Mouse (Mus musculus) lung, postnatal 10 days (tissue): ENCODE measurements around the gene Gnb1.
A peak's percentile ranks its signal among the peaks of the same experiment; 100 is the strongest.

Experiments
- DNase-seq: peaks from one replicate; pipeline ENCODE4 v3.0.0; 2021

Gnb1 gene

DNA sequence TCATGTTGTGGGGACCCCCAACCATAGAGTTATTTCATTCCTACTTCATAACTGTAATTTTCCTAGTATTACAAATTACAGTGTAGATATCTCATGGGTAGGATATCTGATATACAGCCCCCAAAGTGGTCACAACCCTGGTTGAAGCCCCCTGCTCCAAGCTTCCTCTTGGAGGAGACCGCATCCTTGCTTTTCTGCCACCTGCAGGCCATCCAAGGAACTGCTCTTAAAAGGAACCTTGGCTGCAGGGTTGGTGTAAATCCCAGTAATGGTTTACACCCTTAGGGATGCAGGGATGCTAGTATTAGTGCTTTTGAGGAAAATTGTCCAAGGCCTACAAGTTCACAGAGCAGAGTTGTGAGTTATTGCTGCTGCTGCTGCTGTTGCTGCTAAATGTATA lies 89.3 kb downstream of the Gnb1 start:
- DNase-seq, result peak; percentile 66

DNA sequence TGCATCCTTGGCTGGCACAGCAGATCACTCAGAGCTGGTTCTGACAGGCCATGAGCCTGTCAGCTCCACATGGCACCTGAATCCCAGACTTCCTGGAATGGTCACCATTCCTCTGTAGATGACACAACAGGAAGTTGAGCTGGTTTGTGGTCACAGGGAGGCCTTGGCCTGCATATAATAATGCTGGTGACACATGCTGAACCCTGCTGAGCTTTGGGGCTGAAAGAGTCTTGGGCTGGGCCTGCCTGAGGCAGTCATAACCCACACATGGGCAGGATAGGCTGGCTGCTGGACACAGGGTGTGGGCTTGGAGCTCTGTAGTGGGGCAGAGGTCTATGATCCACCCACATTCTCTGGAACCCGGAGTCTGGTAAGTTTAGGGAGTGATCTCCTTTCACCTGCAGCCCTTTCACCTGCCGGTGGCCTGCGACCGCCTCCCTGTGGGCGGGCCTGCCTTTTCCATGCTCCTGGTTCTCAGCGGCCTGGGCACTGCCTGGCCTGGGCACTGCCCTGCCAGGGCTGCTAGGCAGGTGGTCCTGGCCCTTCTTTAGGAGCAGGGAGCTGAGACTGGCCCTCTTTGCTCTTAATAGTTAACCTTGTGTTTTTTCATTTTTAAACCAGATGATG lies 91.2 kb downstream of the Gnb1 start:
- DNase-seq, result no peak

DNA sequence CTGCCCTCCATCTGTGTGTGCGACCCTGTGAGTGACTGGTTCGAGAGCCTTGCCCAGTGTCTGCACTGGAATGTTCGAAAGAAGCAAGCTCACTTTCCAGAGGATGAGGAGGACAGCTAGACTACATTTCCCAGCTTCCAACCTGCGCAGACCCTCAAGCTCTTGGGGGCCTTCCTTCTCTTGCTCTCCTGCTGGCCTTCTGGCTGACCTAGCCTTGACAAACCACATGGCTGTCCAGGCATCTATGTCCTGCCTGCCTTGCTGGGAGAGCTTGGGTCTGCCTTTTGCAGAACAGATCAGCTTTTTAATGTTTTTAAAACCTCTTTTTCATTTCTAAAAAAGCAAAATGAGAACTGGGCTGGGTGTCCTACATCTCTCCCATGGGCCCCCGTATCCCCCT lies 98.2 kb downstream of the Gnb1 start:
- DNase-seq, result no peak

DNA sequence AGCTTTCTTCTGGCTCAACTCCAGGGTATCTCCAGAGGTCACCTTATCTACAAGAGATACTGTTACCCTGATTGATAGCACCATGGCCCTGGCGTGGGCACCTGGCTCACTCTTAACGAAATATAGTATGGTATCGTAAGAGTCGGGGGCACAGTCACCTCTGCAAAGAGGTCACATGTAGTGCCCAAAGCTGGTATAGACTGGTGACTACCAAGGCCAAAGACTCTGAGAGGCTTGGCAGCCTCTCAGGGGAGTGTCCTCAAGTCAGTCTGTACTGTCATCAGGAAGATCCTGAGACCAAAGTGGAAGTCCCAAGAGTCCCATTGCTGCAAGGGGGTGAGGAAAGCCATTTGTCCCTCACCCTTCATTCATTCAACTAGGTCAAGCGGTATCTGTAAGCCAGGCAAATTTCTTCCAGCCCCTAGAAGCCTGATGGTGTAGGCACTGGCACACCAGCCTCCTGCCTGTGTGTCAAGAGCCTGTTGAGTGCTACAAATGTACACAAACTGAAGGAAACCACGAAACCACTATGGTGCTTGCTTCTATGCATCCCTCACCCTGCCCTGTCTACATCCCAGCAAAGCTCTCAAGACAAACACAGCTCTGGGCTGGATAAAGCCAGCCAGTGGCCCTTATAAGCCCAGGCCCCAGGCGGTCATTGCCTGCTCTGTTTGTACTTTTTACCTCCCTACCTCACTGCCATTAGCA lies 100.0 kb downstream of the Gnb1 start:
- no peak for DNase-seq

DNA sequence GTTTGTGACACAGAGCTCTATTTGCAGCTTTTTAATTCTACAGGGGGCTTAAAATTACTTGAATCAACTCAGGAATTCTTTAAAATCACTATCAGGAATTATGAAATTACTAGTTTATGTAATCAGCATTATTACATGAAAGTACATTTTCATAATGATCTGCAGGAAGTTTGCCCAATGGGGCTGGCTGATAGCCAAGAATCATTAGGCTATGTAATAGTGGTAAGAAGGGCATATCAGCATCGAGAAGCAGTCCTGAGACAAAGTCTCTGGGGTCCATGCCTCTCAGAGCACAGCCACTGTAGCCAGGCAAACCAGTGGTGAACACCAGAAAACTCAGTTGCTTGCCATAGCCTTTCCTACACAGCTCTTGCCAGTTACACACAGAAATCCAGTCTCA lies 102.6 kb downstream of the Gnb1 start:
- DNase-seq, result peak; percentile 26

DNA sequence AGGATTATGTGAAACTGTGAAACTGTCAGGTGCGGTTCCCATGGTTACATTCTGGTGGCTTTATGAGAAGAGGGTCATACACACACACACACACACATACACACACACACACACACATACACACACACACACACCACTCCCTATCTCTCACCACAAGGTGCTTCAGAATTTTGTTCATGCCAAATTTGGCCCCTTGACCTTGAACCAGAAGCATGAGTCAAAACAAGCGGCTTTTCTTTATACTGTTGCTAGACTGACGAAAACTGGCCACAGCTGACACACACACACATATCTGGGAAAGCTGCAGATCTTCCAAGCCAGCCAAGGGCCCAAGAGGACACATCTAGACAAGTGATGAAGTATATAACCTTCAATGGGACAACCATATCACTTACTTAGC lies 104.6 kb downstream of the Gnb1 start:
- DNase-seq, result peak; percentile 28

DNA sequence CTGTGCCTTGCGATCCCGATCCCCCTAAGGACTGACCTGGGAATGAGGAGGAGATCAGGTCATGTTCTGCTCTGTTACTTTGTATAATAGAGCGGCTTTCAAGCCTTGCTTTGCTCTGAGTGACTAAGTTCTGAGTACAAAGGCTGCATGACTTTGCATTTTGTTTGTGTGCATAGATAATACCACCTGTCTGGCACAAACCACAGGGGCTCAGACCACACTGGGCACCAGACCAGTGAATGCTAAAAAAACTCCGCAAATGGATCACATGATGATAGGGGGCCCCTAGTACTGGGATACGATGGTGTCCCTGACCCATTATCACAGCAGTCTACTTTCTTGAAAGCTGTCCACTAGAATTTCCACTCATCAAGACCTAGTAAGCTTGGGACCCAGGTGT lies 105.4 kb downstream of the Gnb1 start:
- DNase-seq, result no peak

DNA sequence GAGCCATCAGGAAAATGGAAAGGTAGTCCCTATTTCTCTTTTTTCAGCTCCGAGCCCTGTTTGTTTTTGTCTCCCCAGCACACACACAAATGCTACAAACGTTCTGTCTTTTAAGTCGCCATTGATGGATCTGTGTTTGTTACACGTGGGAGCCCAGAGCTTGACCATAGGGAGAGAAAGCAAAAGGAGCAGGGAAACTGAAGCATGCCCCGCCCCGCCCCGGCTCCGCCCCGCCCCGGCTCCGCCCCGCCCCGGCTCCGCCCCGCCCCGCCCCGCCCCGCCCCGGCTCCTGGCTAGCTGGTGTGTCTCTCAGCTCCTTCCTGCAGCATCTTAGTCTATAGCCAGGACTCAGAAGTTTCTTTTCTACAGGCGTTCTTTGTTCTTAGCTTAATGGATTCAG lies 107.4 kb downstream of the Gnb1 start:
- no peak for DNase-seq

DNA sequence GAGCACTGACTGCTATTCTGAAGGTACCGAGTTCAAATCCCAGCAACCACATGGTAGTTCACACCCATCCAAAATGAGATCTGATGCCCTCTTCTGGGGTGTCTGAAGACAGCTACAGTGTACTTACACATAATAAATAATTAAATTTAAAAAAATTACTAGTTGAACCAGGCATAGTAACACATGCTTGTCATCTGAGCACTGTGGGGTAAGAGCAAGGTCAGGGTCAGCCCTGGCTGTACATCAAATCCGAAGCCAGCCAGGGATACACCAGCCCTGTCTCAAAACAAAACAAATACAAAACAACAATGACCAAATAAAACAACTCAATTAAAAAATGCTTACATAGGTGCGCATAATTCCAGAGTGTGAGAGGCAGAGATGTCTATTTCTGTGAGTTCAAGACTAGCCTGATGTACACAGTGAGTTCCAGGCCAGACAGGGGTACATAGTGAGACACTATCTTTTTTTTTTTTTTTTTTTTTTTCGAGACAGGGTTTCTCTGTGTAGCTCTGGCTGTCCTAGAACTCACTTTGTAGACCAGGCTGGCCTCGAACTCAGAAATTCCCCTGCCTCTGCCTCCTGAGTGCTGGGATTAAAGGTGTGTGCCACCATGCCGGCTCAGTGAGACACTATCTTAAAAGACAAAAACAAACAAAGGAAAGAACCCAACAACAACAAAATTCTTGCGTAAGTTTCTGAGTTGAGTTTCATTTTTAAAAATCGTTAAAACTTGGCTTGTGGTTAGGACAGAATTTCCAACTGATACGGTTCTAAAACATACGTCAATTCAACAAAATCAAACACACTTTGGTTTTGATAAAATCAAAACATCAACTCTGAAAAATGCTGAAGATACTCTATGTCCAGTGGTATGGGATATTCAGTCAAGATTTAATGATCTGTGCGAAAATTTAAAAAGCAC lies 109.0 kb downstream of the Gnb1 start:
- no peak for DNase-seq

DNA sequence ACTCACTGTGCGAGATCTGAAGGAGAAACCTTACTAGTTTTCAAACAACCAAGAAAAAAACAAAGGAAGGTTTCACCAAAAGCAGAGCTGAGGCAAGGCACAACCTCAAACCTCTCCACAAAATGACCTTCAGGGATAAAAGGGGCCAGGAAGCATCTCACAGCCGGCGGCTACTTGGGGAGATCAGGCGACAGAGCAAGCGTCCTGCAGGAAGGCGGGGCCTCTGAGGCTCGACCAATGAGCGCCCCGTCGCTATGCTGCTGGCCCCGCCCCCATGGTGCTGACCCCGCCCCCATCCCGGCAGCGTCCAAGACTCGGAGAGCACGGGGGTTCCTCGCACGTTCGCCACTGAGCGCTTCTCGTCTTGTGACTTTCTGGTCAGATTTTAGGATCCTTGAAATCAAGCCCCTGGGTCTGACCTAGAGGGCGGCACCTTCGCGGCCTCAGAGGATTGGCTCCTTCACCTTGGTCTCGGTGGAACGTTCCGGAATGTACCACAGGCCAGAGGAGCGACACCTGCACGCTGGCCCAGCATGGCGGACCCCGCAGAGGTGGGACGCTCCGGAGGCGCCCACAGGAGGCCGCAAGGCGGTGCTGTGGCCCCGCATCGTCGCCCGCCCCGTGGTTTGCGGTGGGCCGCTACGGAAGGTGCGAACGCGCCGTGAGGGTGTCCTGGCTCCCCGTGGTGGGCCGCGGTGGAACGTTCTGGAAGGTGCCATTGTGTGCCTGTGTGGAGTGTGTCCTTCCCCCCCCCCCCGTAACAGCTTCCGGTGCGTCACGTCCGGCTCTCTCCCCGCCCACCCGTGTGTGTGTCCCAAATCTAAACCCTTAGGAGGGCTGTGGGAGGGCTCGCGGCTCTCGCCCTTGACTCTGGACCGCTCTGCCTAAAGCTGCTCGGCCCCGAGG lies 110.2 kb downstream of the Gnb1 start, which contains the start of gene Slc35e2:
Gene Slc35e2 (plus strand): TSS at position 326 of the 906 bp plus-strand sequence.
- peak; percentile 93 for DNase-seq

DNA sequence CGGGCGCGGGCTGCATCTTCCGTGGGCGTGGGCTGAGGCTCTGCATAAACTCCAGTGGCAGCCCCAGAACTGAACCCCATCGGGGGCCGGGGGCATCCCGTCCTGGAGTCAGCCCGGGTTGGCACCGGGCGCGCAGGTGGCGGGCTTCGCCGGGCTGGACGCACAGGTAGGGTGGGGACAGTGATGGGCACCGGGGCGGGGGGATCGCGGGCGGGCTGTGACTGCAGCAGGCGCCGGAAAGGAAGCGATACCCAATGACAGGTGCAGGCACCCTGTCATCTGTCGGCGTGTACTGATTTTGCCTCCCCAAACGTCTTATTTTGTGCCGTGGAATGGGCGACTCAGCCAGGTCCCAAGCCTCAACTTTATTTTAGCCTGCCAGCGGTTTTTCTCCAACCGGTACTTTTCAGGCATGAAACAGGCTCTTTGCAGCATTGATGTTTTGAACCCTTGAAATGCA lies 110.9 kb downstream of the Gnb1 start:
- no peak for DNase-seq

DNA sequence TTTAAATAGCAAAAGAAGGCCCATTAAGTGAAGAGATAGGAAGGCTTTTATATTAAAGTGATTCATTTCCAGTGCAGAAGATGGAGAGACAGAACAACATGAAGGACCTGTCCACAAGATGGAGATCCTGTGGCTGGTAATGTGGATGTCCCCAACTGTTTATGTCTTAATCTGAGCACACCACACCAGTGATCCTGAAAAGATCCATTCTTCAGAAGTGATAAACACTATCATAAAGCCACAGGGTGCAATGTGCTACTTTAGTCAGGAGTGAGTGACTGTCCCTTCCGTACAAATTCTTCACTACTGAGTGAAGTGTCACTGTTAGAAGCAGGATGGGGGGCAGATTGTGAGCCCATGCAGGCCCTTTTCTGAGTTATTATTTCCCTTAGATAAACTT lies 111.6 kb downstream of the Gnb1 start:
- DNase-seq, result no peak

DNA sequence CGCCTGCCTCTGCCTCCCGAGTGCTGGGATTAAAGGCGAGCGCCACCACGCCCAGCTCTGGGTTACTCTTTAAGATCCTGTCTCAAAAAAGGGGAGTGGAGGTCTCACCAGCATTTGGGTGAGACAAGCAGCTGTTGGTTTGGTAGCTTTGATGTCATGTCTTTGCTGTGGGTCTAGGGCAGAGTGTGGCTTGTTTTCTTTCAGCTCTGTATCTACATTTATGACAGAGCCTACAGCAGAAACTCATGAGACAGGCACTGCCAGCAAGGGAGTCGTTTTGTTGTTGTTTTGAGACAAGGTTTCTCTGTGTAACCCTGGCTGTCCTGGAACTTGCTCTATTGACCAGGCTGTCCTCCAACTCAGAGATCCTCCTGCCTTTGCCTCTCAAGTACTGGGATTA lies 112.6 kb downstream of the Gnb1 start:
- no peak for DNase-seq

DNA sequence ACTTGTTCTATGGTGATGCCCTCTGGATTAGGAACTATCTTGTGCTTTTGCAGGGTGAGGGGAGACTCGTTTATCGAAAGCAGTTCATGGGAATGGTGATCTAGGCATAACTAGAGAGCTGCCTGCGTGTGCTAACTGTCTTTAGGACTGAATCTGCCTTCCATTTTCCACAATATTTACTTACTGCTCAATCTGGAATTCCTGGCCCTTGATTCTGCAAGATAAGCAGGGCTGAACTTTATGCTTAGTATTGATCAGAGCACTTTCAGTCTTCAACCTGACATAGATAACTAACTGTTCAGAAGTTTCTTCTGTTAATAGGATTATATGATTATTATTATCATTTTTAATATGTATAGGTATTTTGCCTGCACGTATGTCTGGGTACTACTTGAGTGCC lies 114.0 kb downstream of the Gnb1 start:
- DNase-seq, result no peak

DNA sequence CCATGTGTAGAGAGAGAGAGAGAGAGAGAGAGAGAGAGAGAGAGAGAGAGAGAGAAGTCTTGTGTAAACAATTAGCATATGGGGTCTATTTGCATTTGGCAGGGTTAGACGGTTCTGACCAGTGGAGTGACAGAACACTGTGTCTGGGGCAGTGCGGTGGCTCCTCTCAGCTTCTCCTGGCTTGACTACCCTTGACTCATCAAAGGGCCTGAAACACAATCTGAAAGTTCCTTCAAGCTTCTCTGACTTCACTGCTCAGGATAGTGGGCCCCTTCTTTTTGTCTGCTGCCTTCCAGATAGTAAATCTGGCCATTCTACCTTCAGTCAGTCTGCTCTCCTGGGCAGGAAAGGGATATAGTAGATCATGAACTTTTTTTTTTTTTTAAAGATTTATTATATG lies 115.7 kb downstream of the Gnb1 start:
- no peak for DNase-seq
